Mouse (Mus musculus) midbrain, postnatal 0 days (tissue): ENCODE measurements at regions not wholly inside any gene's neighbourhood (a gene's known extent, or its start where the extent isn't known, plus 50 kb on each side); places are given as distances from the start of the nearest gene placed in this dataset.
A peak's percentile ranks its signal among the peaks of the same experiment; 100 is the strongest.

Experiments
- ATAC-seq: fragments of 200-750 bp; cut with Nextera tagmentation; 2 replicates; pipeline ENCODE4 v1.8.0; 2017; ENCODE audit warnings: moderate number of reproducible peaks, mild to moderate bottlenecking, moderate TSS enrichment, moderate library complexity; ENCODE audit not compliant: low FRiP score
- DNase-seq: peaks from one replicate; pipeline ENCODE4 v3.0.0-alpha.2; 2015; ENCODE audit warnings: low spot score
- H3K27ac ChIP-seq: fragments of 300-500 bp; sonication (generic); 2 replicates; pipeline ENCODE4 v1.5.1; 2014; ENCODE audit warnings: low read depth, mild to moderate bottlenecking, low read length, mixed read lengths
- H3K27me3 ChIP-seq: fragments of 300-500 bp; sonication (generic); 2 replicates; pipeline ENCODE4 v1.6.1; 2014; ENCODE audit warnings: low read length, control low read depth, mixed read lengths; ENCODE audit not compliant: insufficient read depth
- H3K36me3 ChIP-seq: fragments of 300-500 bp; sonication (generic); 2 replicates; pipeline ENCODE4 v1.6.1; 2014; ENCODE audit warnings: low read length, control low read depth, mixed read lengths; ENCODE audit not compliant: insufficient read depth
- H3K4me1 ChIP-seq: fragments of 300-500 bp; sonication (generic); 2 replicates; pipeline ENCODE4 v1.6.1; 2014; ENCODE audit warnings: mild to moderate bottlenecking, control low read depth, antibody characterized with exemption, low read length, mixed read lengths; ENCODE audit not compliant: insufficient read depth
- H3K4me2 ChIP-seq: fragments of 300-500 bp; sonication (generic); 2 replicates; pipeline ENCODE4 v1.6.1; 2014; ENCODE audit warnings: low read depth, mild to moderate bottlenecking, low read length, mixed read lengths; ENCODE audit not compliant: poor library complexity, severe bottlenecking
- H3K4me3 ChIP-seq: fragments of 300-500 bp; sonication (generic); 2 replicates; pipeline ENCODE4 v1.5.1; 2014; ENCODE audit warnings: low read depth, mild to moderate bottlenecking, low read length, moderate library complexity
- H3K9ac ChIP-seq: fragments of 300-500 bp; sonication (generic); replicated peaks from 2 replicates; pipeline ENCODE4 v1.6.1; 2014; ENCODE audit warnings: mild to moderate bottlenecking, low read length, moderate library complexity, mixed read lengths; ENCODE audit not compliant: poor library complexity, severe bottlenecking
- H3K9me3 ChIP-seq: fragments of 300-500 bp; sonication (generic); 2 replicates; pipeline ENCODE4 v1.6.1; 2016; ENCODE audit warnings: low read length, control low read depth
- CTCF ChIP-seq: IDR thresholded peaks from 2 replicates; pipeline ENCODE4 v1.5.1; 2016; ENCODE audit warnings: antibody characterized with exemption, mild to moderate bottlenecking
- WGBS: fragments of 180-500 bp; shearing (Covaris S2); extraction: QIAGEN DNeasy Blood & Tissue Kit; methylation state at CpG from one replicate; pipeline ENCODE4 v1.1.7; 2014; 5-methylcytosine and 5-hydroxymethylcytosine counted together

DNA sequence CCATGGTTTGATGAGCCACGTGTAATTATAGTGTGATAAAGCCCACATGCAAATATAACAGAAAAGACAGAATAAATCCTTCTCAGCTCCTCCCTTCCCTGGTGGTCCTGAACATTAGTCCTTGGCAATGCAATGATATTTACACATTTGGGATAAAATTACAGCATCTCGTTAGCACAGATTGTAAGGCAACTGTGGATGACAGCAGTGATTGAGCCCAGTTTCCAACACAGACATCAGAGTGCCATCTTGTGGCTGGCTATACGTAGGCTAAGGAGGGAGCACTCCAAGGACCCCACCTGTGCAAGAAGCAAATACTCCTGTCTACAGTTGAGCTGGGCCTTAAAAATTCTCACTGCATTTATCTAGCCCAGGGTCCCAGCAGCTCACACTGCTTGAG lies 84.1 kb upstream of the Ercc4 start:
- no peak overlapping the region for H3K4me2 ChIP-seq
- no peak overlapping the region for H3K9ac ChIP-seq
- no peaks in the 10 kb centered on the region for H3K9me3 ChIP-seq
- peak; percentile 83 for DNase-seq
- H3K4me1 ChIP-seq = no peaks in the 10 kb centered on the region
- H3K27ac ChIP-seq = no peak overlapping the region
- no peaks in the 10 kb centered on the region for H3K27me3 ChIP-seq
- TF ChIP-seq CTCF = peak; percentile 92
- H3K4me3 ChIP-seq = no peak overlapping the region
- WGBS = 27% methylated on average over 3 of the region's 3 CpGs
- ATAC-seq = peak; percentile 73; the same call in 1 of the 2 replicates
- no peaks in the 10 kb centered on the region for H3K36me3 ChIP-seq

DNA sequence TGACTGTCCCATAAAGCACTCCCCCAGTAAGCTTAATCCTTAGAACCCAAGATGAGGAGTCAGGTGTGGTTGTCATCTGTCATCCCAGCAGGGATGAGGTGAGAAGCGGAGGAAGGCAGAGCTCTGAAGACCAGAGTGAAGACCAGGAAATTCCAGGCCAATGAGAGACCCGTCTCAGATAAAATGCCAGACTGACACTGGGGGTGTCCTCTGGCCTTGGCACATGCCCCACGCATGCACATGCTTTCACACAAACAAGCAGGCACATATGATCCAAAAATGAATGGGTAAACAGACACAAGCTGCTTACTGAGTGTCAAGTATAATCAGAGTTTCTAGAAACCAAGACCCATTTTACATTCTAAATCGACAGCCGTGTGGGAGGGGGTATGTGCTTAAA lies 75.3 kb upstream of the Ercc4 start:
- no peak overlapping the region for H3K4me2 ChIP-seq
- TF ChIP-seq CTCF = no peak
- no peak overlapping the region for H3K4me3 ChIP-seq
- WGBS = 87% methylated on average over 5 of the region's 5 CpGs
- no peak for DNase-seq
- no peak overlapping the region for H3K27ac ChIP-seq
- H3K4me1 ChIP-seq = no peaks in the 10 kb centered on the region
- H3K9ac ChIP-seq = no peak overlapping the region
- ATAC-seq = no peak
- H3K27me3 ChIP-seq = no peaks in the 10 kb centered on the region
- no peaks in the 10 kb centered on the region for H3K9me3 ChIP-seq
- no peaks in the 10 kb centered on the region for H3K36me3 ChIP-seq

DNA sequence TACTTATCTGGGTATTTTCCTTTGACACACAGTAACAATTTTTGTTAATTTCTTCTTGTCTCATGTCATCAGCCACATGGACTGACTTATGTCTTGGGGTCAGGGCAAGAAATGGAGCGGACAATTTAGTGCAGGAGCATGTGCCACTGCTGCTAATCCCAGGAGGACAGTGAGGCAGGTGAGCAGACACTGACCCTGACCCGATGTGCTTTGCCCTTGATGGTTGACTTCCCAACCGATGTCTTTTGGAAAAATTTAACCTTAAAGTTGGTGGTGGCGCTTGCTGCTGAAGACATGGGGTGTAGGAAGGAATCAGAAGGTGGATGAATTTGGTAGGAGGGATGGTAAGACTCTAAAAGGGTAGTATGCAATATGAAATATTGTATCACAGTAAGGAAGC lies 72.9 kb upstream of the Ercc4 start:
- WGBS = 90% methylated on average over 4 of the region's 4 CpGs
- Histone ChIP-seq H3K4me3 (no peak overlapping the region), H3K4me1 (no peaks in the 10 kb centered on the region), H3K36me3 (no peaks in the 10 kb centered on the region), H3K4me2 (no peak overlapping the region), H3K27ac (no peak overlapping the region), H3K9me3 (no peaks in the 10 kb centered on the region), H3K27me3 (no peaks in the 10 kb centered on the region), H3K9ac (no peak overlapping the region)
- no peak for DNase-seq
- ATAC-seq = no peak
- TF ChIP-seq CTCF = no peak

DNA sequence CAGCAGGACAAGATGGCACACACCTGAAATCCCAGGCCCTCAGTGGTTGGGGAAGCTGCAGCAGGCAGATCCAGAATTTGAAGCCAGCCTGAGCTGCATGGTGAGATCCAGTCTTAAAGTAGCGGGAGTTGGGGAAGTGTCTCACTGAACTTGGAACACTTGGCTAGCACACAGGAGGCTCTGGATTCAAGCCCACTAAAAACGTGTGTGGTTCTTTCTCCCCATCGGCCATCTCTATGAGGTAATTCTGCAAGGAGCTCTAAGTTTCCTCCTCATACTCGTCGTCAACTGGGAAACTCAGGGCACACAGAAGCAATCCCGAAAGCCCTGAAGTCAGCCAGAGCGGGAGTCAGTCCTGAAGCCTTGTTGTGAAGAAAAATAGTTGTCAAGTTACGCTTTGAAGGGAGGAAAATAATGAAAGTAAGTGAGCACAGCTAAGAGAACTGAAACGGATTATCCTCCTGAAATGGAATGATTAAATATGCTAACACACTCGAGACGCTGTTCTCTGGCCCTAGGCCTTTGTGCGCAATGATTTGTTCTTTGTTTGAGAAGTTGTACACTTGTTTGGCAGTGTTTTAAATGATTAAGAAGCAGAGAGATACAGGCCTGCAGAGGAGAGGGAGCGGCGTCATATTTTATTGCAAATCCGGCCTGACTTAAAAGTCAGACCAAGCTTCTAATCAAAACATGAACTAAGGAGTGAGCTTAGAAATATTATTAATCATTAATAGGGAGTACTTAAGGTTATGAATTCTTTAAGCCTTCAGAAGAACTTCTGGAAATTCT lies 69.0 kb upstream of the Ercc4 start:
- TF ChIP-seq CTCF = no peak
- H3K9ac ChIP-seq = no peak overlapping the region
- no peaks in the 10 kb centered on the region for H3K36me3 ChIP-seq
- H3K4me3 ChIP-seq = no peak overlapping the region
- H3K4me2 ChIP-seq = no peak overlapping the region
- ATAC-seq (no peak), DNase-seq (no peak)
- no peak overlapping the region for H3K27ac ChIP-seq
- no peaks in the 10 kb centered on the region for H3K9me3 ChIP-seq
- H3K27me3 ChIP-seq = no peaks in the 10 kb centered on the region
- WGBS = 47% methylated on average over 15 of the region's 15 CpGs
- H3K4me1 ChIP-seq = no peaks in the 10 kb centered on the region

DNA sequence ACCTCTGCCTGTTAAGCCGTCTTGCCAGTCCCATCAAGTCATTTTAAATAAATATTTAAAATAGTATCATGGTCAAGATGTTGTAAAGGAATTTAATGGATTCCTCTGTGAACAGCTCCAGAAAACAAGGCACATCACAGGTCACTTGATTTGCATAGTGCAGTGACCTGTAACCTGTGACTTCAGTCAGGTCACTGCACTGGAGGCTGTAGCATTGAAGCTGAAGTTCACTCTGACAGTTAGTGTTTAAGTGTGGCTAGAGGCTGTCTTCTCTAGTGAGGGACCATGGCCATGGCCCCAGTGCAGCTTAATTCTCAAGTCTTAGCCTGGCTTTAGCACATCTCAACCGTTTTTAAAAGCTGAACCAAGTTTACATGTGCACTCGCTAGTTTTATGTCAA lies 68.1 kb upstream of the Ercc4 start:
- H3K36me3 ChIP-seq = no peaks in the 10 kb centered on the region
- H3K27me3 ChIP-seq = no peaks in the 10 kb centered on the region
- H3K9ac ChIP-seq = no peak overlapping the region
- no peak for DNase-seq
- no peak overlapping the region for H3K4me3 ChIP-seq
- no peaks in the 10 kb centered on the region for H3K4me1 ChIP-seq
- no peaks in the 10 kb centered on the region for H3K9me3 ChIP-seq
- TF ChIP-seq CTCF = no peak
- WGBS = 71% methylated on average over 3 of the region's 3 CpGs
- no peak for ATAC-seq
- H3K4me2 ChIP-seq = no peak overlapping the region
- H3K27ac ChIP-seq = no peak overlapping the region

DNA sequence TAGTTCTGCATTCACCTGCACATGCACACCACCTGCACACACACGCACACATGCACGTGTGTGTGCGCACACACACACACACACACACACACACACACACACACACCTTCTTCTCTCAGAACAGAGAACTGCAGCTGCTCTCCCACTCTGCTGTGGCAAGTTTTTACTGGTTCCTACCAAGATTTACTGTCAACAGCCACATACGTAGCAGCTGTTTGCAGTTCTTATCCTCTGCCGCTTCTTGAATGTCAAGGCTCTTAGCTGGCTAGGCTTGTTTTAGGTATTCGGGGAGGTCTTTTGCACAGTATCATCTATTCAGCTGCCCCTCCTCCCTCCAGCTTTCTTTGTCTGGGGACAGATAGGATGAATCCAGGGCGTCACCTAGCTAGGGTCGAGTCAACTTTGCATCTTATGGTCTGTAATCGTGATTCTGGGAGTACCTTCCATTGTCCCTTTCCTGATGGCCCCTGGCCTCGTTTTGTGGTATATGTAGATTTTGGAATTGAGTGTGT lies 64.3 kb upstream of the Ercc4 start:
- 74% methylated on average over 10 of the region's 10 CpGs for WGBS
- Histone ChIP-seq H3K9ac (no peak overlapping the region), H3K27me3 (no peaks in the 10 kb centered on the region), H3K4me1 (no peaks in the 10 kb centered on the region), H3K36me3 (no peaks in the 10 kb centered on the region), H3K27ac (no peak overlapping the region), H3K4me2 (no peak overlapping the region), H3K4me3 (no peak overlapping the region), H3K9me3 (no peaks in the 10 kb centered on the region)
- DNase-seq (no peak), ATAC-seq (no peak)
- no peak for TF ChIP-seq CTCF
